Mouse (Mus musculus) megakaryocyte progenitor cell, adult 5-6 weeks (primary cell): Measurements from ENCODE around the gene Ptprr. TPM values are rescaled to one million over a fixed set of nuclear protein-coding genes. Genes with fewer than 3 reads are reported as not detected.

ENCODE experiments used
- ATAC-seq: replicated peaks from 2 replicates; pipeline ENCODE4 v1.8.0; 2016; ENCODE audit warnings: mild to moderate bottlenecking, moderate TSS enrichment, inconsistent platforms; ENCODE audit not compliant: poor library complexity
- total RNA-seq, 2 experiments: library from RNA; stranded (forward) in 1 of 2; stranded (reverse) in 1 of 2; fragments of 157-497, 149-512 nt in 1 of 2; fragments of 200-1000 nt in 1 of 2; gene quantifications; 2 replicates each; pipeline versions ENCODE4 v1.2.3 to v1.2.4; 2015 to 2017

The Ptprr gene
- total RNA-seq, 2 experiments from 2014 or later, result 2.9 to 3.0 TPM

DNA sequence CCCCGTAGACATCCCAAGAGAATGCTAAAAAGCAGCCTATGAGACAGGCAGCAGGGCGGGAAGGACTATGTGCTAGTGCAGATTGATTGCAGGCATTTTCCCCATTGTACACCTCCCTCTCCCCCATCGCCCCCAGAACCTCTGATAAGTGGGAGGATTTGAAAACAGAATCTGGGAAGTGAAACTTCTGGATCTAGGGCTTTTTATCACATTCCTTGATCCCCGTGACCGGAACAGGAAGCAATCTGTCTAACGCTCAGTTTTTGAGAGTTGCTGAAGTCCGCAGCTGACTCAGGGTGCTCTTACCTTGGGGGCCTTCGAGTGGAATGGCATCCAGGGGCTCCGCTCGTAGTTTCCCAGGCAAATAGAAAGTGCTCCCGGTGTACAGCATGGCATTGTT, 246.5 kb downstream of the Ptprr start:
- no peak for ATAC-seq

DNA sequence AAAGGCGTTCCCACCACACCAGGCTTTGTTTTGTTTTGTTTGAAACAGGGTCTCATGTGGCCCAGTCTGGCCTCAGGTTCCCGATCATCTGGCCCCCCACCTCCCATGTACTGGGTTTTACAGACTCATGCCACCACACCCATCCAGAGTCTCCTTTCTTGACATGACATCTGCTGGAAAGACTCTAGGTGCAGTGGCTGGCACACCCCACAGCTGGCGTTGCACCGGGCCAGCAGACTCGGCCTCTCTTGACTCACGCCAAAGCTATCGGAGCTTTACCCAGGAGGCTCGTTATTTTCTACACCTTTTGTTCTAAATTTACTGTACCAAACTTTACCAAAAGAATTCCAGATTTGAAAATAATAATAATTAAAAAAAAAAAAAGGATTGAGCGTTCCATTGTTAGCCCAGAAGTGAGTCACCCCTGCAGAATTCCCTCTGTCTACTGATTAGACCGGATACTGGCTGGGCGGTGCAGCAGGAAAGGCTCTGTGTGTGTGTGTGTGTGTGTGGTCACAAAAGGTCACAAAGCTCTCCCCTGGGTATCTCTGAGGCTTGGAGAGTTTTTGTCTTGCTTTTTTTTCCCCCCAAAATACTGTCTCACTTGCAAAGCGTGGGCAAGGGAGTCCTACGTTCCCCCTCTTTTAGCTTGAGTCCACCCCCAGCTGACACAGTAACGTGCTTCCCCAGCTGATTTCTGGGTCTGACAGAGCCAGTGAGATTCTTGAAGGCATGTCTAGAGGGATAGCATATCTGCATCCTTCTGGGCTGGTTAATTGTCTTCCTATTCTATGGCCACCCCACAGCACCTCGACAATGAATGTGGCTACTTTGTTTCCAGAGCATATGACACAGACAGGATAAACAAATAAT, 248.8 kb downstream of the Ptprr start:
- no peak for ATAC-seq

DNA sequence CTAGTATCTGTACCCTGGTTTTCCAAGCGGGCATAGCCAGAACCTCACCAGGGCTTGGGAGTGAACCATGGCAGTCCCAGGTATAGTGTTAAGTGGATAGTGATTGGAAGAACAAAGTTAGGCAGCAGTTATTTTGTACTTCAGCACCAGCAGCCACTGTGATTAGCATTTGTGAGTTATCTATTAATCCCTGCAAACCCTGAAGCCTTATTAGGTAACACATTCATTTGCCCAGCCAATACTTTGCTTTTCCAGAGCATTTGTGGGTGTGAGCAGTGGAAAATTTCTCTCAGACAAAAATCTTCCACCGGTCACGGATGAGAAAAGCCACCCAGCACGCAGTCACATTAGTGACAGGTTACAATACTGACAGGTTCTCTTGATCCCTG, 249.4 kb downstream of the Ptprr start:
- ATAC-seq, result no peak

- ATAC-seq, result no peak
Observed at GRCm38 (mm10) chr10:116268343-116268742, 250.3 kb downstream of the Ptprr start.

GRCm38 (mm10) chr10:116270646-116271469, 252.8 kb downstream of the Ptprr start:
- no peak for ATAC-seq

DNA sequence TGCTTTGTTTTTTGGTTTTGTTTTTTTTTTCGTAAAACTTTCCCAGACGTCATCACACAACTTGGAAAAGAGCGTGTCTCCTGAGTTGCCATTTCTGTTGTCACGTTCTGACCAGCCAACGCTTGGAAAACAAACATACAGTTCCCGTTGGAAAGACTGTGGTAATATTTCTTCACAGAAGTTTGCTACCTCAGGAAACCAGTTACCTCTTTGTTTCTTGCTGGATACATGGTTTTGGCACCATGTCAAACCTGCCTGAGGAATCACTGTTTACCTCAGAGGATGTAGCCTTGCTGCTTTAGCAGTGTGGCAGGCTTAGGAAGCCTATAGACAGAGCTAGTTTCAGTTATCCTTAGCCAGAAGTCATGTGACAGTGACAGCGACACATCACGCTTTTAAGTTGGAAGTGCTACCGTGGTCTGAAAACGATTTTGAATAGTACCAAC, 253.5 kb downstream of the Ptprr start:
- no peak for ATAC-seq

- no peak for ATAC-seq
Observed at GRCm38 (mm10) chr10:116272156-116272555, 254.1 kb downstream of the Ptprr start.

GRCm38 (mm10) chr10:116275280-116275679, 257.3 kb downstream of the Ptprr start, which contains the start of gene Ptprb:
Gene Ptprb (plus strand): TSS chr10:116275523.
- no peak for ATAC-seq

DNA sequence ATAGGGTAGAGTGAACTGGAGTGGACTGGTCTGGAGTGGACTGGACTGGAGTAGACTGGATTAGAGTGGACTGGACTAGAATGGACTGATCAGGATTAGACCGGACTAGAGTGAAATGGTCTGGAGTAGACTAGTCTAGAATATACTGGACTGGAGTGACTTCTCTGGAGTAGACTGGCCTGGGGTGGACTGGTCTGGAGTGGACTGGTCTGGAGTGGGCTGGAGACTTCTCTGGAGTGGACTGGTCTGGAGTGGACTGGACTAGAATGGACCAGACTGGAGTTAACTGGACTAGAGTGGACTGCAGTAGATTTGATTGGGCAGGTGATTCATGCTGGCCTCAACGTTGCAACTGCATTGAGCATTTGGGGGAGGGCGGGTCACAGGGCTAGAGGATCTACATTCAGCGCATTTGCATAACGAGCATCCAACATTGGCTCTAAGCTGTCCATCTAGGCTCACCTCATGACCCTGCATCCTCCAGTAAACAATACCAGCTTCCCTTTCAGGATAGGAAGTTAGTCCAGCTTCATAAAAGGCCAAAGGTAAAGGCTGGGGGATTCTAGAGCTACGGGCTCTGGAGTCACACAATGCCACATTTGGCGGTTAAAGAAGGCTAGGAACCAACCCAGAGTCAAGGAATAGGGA, 268.8 kb downstream of the Ptprr start:
- ATAC-seq, result no peak

GRCm38 (mm10) chr10:116288130-116288529, 270.1 kb downstream of the Ptprr start:
- peak; percentile 68 for ATAC-seq

GRCm38 (mm10) chr10:116290483-116290882, 272.5 kb downstream of the Ptprr start:
- ATAC-seq, result peak; percentile 55

GRCm38 (mm10) chr10:116291153-116291755, 273.2 kb downstream of the Ptprr start:
- no peak for ATAC-seq

DNA sequence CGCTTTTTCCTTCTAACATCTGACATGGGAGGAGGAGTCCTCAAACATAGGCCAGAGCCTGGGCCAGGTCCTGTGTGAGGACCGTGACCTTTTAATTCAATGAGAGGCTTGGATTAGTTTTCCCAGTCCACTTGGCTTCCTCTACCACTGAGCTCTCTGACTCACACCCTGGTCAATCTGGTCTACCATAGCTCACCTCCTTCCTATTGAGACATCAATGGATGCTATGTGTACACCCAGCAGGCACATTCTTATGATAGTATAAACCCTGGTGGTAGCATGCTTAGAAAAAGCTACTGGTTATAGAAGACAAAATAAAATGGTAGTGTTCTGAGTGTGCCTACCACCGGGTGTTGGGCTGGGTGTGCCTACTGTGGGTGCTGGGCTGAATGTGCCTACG, 278.4 kb downstream of the Ptprr start:
- ATAC-seq, result no peak

GRCm38 (mm10) chr10:116297854-116298253, 279.8 kb downstream of the Ptprr start:
- ATAC-seq, result no peak

DNA sequence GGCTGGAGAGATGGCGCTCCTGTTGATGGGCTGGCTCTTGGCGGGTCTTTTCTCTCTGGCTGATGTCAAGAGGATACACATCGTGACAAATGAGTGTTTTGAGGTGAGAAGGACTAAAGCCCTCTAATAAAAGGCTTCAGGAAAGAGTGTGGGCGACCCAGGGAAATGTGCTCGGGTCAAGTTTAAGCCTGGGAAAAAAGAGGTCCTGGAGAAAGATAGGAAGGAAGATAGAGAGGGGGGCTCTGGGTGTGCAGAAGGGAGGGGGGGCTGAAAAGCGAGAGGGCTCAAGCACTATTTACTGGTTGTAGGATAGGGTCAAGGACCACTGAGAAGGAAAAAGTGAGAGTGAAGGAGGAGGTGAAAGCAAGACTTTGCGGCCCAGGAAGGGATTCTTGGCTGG, 282.8 kb downstream of the Ptprr start:
- ATAC-seq, result no peak

DNA sequence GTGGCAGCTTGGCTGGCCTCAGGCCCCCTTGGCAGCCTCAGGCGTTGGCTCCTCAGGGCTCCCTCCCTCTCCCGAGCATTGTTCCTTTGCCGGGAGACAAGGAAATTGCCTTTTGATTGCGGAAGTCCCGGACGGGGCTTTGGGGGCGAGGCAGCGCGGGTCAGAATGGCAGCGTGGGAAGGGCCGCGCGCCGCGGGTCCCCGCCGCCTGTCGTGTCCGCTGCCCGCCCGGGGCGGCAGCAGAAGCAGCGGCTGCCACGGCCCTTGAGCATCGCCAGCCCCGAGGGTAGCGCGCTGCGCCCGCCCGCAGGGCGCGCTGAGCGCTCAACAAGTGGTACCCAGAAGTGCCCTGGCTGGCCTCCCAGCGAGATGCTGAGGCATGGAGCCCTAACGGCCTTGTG, 283.2 kb downstream of the Ptprr start:
- ATAC-seq, result peak; percentile 63

GRCm38 (mm10) chr10:116304355-116304754, 286.3 kb downstream of the Ptprr start:
- no peak for ATAC-seq

DNA sequence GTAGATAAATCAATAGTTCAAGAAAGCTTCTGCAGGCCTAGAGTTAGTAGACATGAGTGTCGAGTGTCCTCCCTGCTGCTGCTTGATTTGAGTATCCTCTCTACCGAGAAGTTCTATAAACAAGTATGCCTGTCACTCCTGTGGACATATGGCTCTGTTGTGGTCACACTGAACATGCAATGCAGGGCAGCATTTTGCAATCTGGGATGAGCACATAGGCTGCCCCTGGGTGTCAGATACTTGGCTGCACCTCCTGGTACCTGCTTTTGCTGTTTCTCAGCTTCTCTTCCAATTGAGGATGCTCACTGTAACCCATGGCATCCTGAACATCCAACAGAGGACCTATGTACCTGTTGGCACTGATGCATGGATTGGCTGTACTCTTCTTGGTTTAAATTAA, 291.4 kb downstream of the Ptprr start:
- no peak for ATAC-seq

GRCm38 (mm10) chr10:116310516-116311210, 292.6 kb downstream of the Ptprr start:
- ATAC-seq, result no peak

DNA sequence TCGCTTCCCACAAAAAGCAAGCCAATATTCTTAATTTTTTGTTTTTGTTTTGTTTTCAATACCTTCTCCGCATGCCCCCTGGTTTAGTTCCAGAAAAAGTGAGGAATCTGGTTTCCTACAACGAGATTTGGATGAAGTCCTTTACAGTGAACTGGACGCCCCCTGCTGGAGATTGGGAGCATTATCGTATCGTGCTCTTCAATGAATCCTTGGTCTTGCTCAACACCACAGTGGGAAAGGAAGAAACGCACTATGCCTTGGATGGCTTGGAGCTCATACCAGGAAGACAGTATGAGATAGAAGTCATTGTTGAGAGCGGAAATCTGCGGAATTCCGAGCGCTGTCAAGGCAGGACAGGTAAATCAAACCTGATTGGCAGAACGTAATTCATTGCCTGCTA, 301.2 kb downstream of the Ptprr start:
- ATAC-seq, result peak; percentile 97
